Mouse (Mus musculus) frontal cortex, postnatal 25 days (tissue): ENCODE measurements around the gene Chrm4.
A peak's percentile ranks its signal among the peaks of the same experiment; 100 is the strongest.

Source experiments
- DNase-seq, 2 experiments: peaks; one replicate each; pipeline ENCODE4 v3.0.0; 2022; ENCODE audit warnings: low spot score in 2 of 2

Gene Chrm4

DNA sequence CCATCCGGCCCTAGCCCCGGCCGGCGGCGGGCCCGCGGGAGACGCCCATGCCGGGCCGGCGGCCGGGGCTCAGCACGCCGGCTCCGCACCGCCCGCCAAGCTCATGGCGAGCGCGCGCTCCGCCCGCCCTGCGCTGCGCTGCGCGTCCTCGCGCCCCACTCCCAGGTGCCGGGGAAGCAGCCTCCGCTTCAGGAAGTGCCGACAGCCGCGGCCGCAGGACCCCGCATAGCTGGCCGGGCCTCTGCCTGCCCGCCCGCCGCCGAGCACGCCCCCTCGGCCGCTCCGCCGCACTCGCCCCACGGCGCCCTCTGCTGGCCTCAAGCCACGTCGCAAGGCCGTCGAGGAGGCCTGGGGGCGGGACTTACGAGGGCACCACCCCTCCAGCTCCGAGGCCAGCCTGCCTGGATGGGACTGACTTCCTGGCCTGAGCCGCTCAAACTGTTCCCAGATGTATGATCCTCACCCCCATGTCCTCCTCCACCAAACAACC is 36.4 kb downstream of the Chrm4 start:
- peak; percentile 89 to 90 for DNase-seq

DNA sequence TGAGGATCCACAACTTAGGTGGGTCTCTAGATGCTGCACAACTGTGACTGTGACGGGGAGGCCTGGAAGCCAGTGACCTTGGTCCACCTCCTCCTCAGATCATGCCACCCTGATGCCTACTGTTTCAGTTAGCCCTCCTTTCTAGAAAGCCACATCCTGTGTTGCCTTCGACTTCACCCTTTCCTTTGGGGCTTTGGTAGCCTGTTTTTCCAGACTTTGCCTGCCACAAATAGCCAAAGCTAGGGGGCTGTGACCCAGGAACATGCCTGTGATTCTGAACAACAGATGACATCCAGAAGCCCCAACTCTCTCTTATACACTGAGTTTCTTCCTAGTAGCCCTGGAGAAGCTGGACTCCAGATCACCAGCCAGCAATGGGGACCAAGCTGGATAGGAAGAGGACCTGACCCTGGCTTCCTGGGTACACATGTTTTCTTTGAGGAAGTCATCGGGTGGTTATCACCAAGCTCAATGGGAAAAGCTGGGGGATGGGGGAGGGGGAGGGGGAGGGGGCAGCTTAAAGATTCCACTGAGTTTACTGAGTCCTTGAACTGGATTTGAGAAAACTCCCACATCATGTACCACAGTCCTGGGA is 37.7 kb downstream of the Chrm4 start:
- no peak for DNase-seq

- no peak for DNase-seq
Measured at GRCm38 (mm10) chr2:91965417-91965816, 38.4 kb downstream of the Chrm4 start.

DNA sequence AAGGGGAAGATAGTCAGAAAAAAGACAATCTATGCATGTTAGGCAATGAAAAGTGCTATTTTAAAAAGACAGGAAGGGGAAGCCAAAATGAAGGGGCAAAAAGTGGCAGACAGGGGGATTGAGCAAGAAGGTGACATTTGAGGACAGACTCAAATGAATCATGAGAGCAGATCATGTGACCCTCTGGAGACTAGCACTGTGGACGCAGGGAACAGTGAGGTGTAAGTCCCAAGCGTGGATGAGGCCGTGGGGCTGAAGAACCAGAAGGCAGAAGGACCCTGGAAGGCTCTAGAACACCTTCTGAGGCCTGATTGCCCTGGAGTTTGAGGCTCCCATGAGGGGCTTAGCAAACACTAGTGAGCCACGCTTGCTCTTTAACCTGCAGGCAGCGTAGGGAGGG is 39.3 kb downstream of the Chrm4 start:
- DNase-seq = no peak

DNA sequence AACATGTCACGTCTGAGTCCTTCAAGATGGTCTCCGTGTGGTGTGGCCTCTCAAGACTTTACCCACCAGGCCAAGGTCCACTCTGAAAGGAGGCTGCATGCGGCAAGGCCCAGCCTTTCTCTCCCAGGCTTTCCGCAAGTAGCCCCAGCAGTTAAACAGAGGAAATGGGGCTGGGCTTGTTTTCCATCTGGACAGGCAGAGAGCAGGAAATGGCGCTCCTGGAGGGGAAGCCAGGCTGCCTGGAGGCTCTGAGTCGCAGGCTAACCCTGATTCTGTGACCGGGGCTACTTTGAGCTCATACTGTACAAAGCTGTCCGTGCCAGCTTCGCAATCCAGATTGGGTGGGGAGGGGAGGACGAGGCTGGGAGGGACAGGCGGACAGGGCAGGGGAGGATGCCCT is 40.9 kb downstream of the Chrm4 start:
- DNase-seq = no peak

DNA sequence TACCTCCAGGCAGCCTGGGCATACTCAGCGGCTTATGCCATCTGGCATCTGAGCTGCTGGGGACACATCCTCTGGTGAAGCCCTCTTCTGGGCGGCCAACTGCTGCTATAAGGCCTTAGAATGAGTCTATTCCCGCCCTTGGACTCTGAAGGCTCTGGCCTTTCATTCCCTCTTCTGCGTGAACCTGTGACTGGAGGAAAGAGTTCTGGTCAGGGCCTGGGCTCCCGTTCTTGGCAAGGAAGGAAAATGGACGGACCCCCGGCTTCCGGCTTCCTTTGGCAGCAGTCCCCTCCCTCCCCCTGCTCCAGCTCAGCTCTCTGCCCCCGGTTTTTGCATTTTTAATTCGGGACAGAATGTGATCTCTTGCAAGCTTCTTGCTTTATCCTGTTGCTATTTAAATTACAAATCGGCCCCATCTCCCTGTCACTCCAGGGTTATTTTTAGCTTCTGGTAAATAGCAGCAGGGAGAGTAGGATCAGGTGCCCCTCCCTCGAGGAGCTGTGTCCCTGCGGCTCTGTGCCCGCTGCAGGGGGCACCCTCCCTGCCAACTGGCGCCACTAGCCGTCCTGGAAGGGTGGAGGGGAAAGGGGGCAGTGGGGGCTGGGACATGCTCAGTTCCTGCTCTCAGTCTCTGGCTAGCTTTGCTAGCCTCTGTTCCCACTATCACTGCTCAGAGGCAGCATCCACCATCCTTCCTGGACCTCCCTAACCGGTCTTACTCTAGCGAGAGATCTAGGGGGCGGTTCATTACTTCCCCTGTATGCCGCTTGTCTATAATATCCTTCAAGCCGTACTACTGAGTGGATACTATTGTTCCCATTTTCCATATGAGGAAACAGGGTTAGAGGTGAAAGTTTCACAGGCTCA is 44.4 kb downstream of the Chrm4 start:
- no peak for DNase-seq

DNA sequence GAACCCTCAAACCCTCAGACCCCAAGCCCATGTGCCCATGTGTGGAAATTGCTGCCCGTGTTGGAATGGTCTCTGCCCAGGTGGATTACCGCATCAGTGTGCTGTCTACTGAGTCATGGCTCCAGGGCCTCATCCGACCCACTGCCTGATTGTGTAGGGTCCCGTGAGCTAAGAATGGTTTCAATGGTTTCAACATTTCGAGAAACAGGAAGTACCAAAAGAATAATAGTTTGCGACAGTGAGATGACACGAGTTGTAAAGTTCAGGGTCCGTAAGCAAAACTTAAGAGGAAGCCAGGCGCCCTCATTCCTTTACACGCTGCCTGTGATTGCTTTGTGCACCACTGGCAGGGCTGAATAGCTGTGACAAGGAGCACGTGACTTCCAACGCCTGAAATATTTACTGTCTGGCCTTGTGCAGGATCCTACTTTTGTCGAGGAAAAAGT is 45.1 kb downstream of the Chrm4 start:
- DNase-seq = no peak

GRCm38 (mm10) chr2:91973416-91974135 is 46.5 kb downstream of the Chrm4 start:
- no peak for DNase-seq

- no peak for DNase-seq
Measured at GRCm38 (mm10) chr2:91975581-91976541, 48.8 kb downstream of the Chrm4 start, which contains the start of gene Dgkz. Gene Dgkz, minus strand, starts transcription at chr2:91975864.

GRCm38 (mm10) chr2:91977960-91978359 is 50.9 kb downstream of the Chrm4 start:
- DNase-seq = no peak
